Mouse (Mus musculus) forebrain, embryonic 14.5 days (tissue): ENCODE data around the gene Eepd1. TPM values are rescaled to one million over a fixed set of nuclear protein-coding genes. Genes with fewer than 3 reads are reported as not detected.

Experiments used
- ATAC-seq: fragments of 200-750 bp; cut with Nextera tagmentation; 2 replicates; pipeline ENCODE4 v1.8.0; 2017; ENCODE audit warnings: mild to moderate bottlenecking, moderate library complexity
- DNase-seq: peaks from one replicate; pipeline ENCODE4 v3.0.0-alpha.2; 2015; ENCODE audit warnings: low spot score
- H3K27ac ChIP-seq: fragments of 300-500 bp; sonication (generic); 2 replicates; pipeline ENCODE4 v1.5.1; 2014; ENCODE audit warnings: low read depth, mild to moderate bottlenecking, control low read depth, low read length, moderate library complexity
- H3K27me3 ChIP-seq: fragments of 300-500 bp; sonication (generic); replicated peaks from 2 replicates; pipeline ENCODE4 v1.6.1; 2014; ENCODE audit warnings: low read length, control low read depth, mixed read lengths; ENCODE audit not compliant: control insufficient read depth, insufficient read depth
- H3K36me3 ChIP-seq: fragments of 300-500 bp; sonication (generic); 2 replicates; pipeline ENCODE4 v1.6.1; 2014; ENCODE audit warnings: low read length, control low read depth; ENCODE audit not compliant: control insufficient read depth, insufficient read depth
- H3K4me1 ChIP-seq: fragments of 300-500 bp; sonication (generic); 2 replicates; pipeline ENCODE4 v1.6.1; 2014; ENCODE audit warnings: antibody characterized with exemption, low read length, control low read depth; ENCODE audit not compliant: control insufficient read depth, insufficient read depth
- H3K4me2 ChIP-seq: fragments of 300-500 bp; sonication (generic); 2 replicates; pipeline ENCODE4 v1.6.1; 2014; ENCODE audit warnings: mild to moderate bottlenecking, control low read depth, low read length
- H3K4me3 ChIP-seq: fragments of 300-500 bp; sonication (generic); 2 replicates; pipeline ENCODE4 v1.5.1; 2014; ENCODE audit warnings: low read depth, low read length, control low read depth
- H3K9ac ChIP-seq: fragments of 300-500 bp; sonication (generic); 2 replicates; pipeline ENCODE4 v1.6.1; 2014; ENCODE audit warnings: mild to moderate bottlenecking, low read length, control low read depth, moderate library complexity
- H3K9me3 ChIP-seq: fragments of 300-500 bp; sonication (generic); replicated peaks from 2 replicates; pipeline ENCODE4 v1.6.1; 2016; ENCODE audit warnings: low read length, control low read depth, mixed read lengths; ENCODE audit not compliant: control insufficient read depth
- WGBS: fragments of 180-500 bp; shearing (Covaris S2); extraction: QIAGEN DNeasy Blood & Tissue Kit; methylation state at CpG from one replicate; pipeline ENCODE4 v1.1.7; 2014; 5-methylcytosine and 5-hydroxymethylcytosine counted together
- polyA plus RNA-seq: library from polyadenylated mRNA; unstranded; fragments of >200 nt; fragmentation: Nextera tagmentation; extraction: Ambion mirVana; gene quantifications from 2 replicates; pipeline ENCODE4 v1.2.1, GENCODE M21; 2014

The Eepd1 gene
- polyA plus RNA-seq, 1 experiment from 2014 or later: 9.7 TPM

GRCm38 (mm10) chr9:25486246-25486807 is 5.0 kb downstream of the Eepd1 start:
- 87% methylated on average over 9 of the region's 9 CpGs for WGBS
- Histone ChIP-seq H3K4me2 (no peak overlapping the region), H3K4me1 (peaks cover 13% of the 10 kb centered on the region)

GRCm38 (mm10) chr9:25487446-25488110 is 6.2 kb downstream of the Eepd1 start:
- ATAC-seq (0 out of 2 replicates have a peak, but pooled peaks have one; percentile 27), DNase-seq (peak; percentile 62)
- Histone ChIP-seq H3K4me3 (no peak overlapping the region), H3K9ac (no peak overlapping the region), H3K27ac (no peak overlapping the region), H3K4me2 (no peak overlapping the region), H3K9me3 (no peaks in the 10 kb centered on the region), H3K36me3 (no peaks in the 10 kb centered on the region), H3K4me1 (peaks cover 11% of the 10 kb centered on the region), H3K27me3 (no peaks in the 10 kb centered on the region)
- WGBS: 50% methylated on average over 12 of the region's 12 CpGs

More at GRCm38 (mm10) chr9:25486246-25486807, 5.0 kb downstream of the Eepd1 start:
- DNase-seq: no peak
- H3K9ac ChIP-seq: no peak overlapping the region
- no peak overlapping the region for H3K4me3 ChIP-seq
- H3K27ac ChIP-seq: no peak overlapping the region
- no peaks in the 10 kb centered on the region for H3K27me3 ChIP-seq
- H3K9me3 ChIP-seq: no peaks in the 10 kb centered on the region
- ATAC-seq: no peak
- no peaks in the 10 kb centered on the region for H3K36me3 ChIP-seq

GRCm38 (mm10) chr9:25488581-25488980 is 7.2 kb downstream of the Eepd1 start:
- H3K27me3 ChIP-seq: no peaks in the 10 kb centered on the region
- ATAC-seq (no peak), DNase-seq (no peak)
- no peaks in the 10 kb centered on the region for H3K36me3 ChIP-seq
- no peak overlapping the region for H3K4me3 ChIP-seq
- peaks cover 11% of the 10 kb centered on the region for H3K4me1 ChIP-seq
- 95% methylated on average over 9 of the region's 9 CpGs for WGBS
- no peak overlapping the region for H3K9ac ChIP-seq
- H3K27ac ChIP-seq: no peak overlapping the region
- no peak overlapping the region for H3K4me2 ChIP-seq
- no peaks in the 10 kb centered on the region for H3K9me3 ChIP-seq

DNA sequence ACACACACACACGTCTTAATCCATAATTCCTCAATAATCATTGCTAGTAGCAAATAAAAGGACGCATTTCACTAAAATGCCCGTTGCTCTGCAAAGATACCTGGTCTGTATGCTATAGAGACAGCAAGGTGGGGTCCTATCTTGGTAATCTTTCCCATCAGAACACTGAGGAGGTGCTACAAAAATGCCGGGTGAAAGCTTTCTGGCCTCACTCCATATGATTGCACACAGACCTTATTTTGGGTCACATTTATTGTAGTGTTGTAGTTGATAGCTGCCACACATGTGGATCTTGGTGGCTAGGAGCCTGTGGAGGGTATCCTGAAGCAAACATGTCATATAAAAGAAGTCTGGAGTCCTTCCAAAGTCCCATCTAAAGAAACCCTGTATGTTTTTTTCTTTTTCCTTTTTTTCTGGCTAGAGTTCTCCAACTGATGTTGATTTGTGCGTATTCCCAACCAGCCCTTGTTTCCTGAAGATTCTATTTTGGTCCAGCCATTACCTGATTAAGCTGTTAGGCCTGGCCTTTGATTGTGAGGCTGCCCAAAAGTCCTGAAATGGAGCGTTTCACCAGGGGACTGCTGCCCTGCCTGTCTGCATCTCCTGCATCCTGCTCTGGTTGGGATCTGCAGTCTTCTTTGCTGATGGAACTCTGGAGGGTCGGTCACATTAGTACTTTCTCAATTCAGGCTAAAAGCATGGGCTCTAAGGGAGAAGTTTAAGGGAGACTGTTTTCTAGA is 8.0 kb downstream of the Eepd1 start:
- H3K4me2 ChIP-seq: no peak overlapping the region
- WGBS: 81% methylated on average over 7 of the region's 7 CpGs
- no peak overlapping the region for H3K4me3 ChIP-seq
- H3K27ac ChIP-seq: no peak overlapping the region
- ATAC-seq (no peak), DNase-seq (no peak)
- H3K9ac ChIP-seq: no peak overlapping the region
- H3K36me3 ChIP-seq: no peaks in the 10 kb centered on the region
- H3K27me3 ChIP-seq: no peaks in the 10 kb centered on the region
- peaks cover 5% of the 10 kb centered on the region for H3K4me1 ChIP-seq
- no peaks in the 10 kb centered on the region for H3K9me3 ChIP-seq

GRCm38 (mm10) chr9:25490278-25491145 is 9.2 kb downstream of the Eepd1 start:
- DNase-seq (peak; percentile 42), ATAC-seq (peak; percentile 74; the same call in 1 of the 2 replicates)
- Histone ChIP-seq H3K4me2 (no peak overlapping the region), H3K9ac (no peak overlapping the region), H3K4me3 (no peak overlapping the region), H3K9me3 (no peaks in the 10 kb centered on the region), H3K36me3 (no peaks in the 10 kb centered on the region), H3K4me1 (peaks cover 3% of the 10 kb centered on the region; the same call in 1 of the 2 replicates), H3K27ac (no peak overlapping the region), H3K27me3 (no peaks in the 10 kb centered on the region)
- 65% methylated on average over 13 of the region's 13 CpGs for WGBS

DNA sequence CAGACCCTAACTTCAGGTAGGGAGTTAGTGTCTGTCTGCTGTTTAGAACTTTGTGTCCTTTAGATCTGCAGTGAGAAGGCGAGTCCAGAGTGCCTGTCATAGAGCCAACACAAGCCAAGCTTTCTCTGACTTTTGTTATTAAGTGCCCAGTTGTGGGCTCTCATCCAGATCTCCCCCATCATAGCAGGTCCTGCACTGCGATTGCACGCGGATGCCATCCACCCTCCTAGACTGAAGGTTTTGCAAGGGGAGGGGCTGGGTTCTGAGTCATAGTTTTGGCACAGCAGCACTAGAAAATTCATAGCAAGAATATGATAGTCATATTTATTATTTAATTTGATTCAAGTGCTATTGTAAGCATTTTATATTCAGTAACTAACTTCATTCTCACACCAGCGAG is 12.6 kb downstream of the Eepd1 start:
- Histone ChIP-seq H3K9ac (no peak overlapping the region), H3K4me1 (no peaks in the 10 kb centered on the region), H3K27me3 (no peaks in the 10 kb centered on the region), H3K36me3 (no peaks in the 10 kb centered on the region), H3K27ac (no peak overlapping the region), H3K4me3 (no peak overlapping the region), H3K9me3 (no peaks in the 10 kb centered on the region), H3K4me2 (no peak overlapping the region)
- ATAC-seq: no peak
- WGBS: 86% methylated on average over 5 of the region's 5 CpGs
- DNase-seq: no peak

DNA sequence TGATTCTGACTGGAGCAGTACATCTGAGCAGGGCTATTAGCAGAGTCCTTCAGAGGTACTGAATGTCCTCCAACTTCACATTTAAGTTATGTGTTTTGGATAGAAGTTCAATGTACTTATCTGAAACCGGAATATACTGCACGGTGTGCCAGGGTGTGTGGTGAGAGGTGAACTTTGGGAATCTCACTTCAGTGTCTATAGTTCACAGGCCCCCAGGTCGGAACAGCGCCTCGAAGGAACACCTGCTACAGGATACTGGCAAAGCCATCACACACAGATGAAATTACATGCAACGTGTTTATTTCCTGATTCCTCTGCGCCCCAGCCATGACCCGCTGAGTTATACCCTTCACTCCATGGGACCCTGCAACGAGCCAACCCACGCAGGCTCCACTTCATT is 14.3 kb downstream of the Eepd1 start:
- Histone ChIP-seq H3K4me1 (no peaks in the 10 kb centered on the region), H3K9me3 (no peaks in the 10 kb centered on the region), H3K4me3 (no peak overlapping the region), H3K27me3 (no peaks in the 10 kb centered on the region), H3K27ac (no peak overlapping the region), H3K4me2 (no peak overlapping the region), H3K36me3 (no peaks in the 10 kb centered on the region), H3K9ac (no peak overlapping the region)
- DNase-seq (no peak), ATAC-seq (no peak)
- WGBS: 92% methylated on average over 10 of the region's 10 CpGs

- H3K27me3 ChIP-seq: no peaks in the 10 kb centered on the region
- H3K4me1 ChIP-seq: no peaks in the 10 kb centered on the region
- no peaks in the 10 kb centered on the region for H3K9me3 ChIP-seq
- WGBS: 83% methylated on average over 4 of the region's 4 CpGs
- H3K27ac ChIP-seq: no peak overlapping the region
- ATAC-seq (no peak), DNase-seq (no peak)
- no peaks in the 10 kb centered on the region for H3K36me3 ChIP-seq
- no peak overlapping the region for H3K9ac ChIP-seq
- H3K4me2 ChIP-seq: no peak overlapping the region
- H3K4me3 ChIP-seq: no peak overlapping the region
These were observed 14.8 kb downstream of the Eepd1 start for GRCm38 (mm10) chr9:25496196-25496595.
